Mouse (Mus musculus) E14TG2a.4 (cell line): ENCODE data around the gene Dusp18.
"Not testable (repeated sequence)": the region's sequence is repeated elsewhere in the genome, so short reads cannot be mapped to it uniquely, and the experiment has no call there.

Experiments
- H3K27me3 ChIP-seq: 2 replicates; pipeline ENCODE4 v1.6.1; 2014; ENCODE audit warnings: low read length, control low read depth; ENCODE audit not compliant: insufficient read depth
- H3K36me3 ChIP-seq: 2 replicates; pipeline ENCODE4 v1.6.1; 2014; ENCODE audit warnings: low read length, control low read depth; ENCODE audit not compliant: insufficient read depth
- H3K4me1 ChIP-seq: replicated peaks from 2 replicates; pipeline ENCODE4 v1.6.1; 2014; ENCODE audit warnings: low read depth, low read length, control low read depth
- H3K4me3 ChIP-seq: replicated peaks from 2 replicates; pipeline ENCODE4 v1.5.1; 2014; ENCODE audit warnings: mild to moderate bottlenecking, low read length
- H3K9me3 ChIP-seq: 2 replicates; pipeline ENCODE4 v1.6.1; 2014; ENCODE audit warnings: low read length, control low read depth
- CTCF ChIP-seq: conservative IDR thresholded peaks from 2 replicates; pipeline ENCODE4 v1.5.1; 2014; ENCODE audit warnings: low read length
- NANOG ChIP-seq: IDR thresholded peaks from 2 replicates; pipeline ENCODE4 v1.6.1; 2014; ENCODE audit warnings: borderline replicate concordance, low read length, mixed read lengths
- POU5F1 ChIP-seq: IDR thresholded peaks from 2 replicates; pipeline ENCODE4 v1.6.1; 2014; ENCODE audit warnings: low read length, borderline replicate concordance

Gene Dusp18

GRCm38 (mm10) chr11:3900296-3900695, 5.3 kb downstream of the Dusp18 start:
- Histone ChIP-seq H3K36me3 (peaks cover 7% of the 10 kb centered on the region; the same call in 1 of the 2 replicates), H3K9me3 (no peaks in the 10 kb centered on the region), H3K27me3 (peaks cover 37% of the 10 kb centered on the region), H3K4me1 (peaks cover 24% of the 10 kb centered on the region), H3K4me3 (no peak overlapping the region)
- TF ChIP-seq CTCF (no peak), POU5F1 (no peak), NANOG (no peak)

GRCm38 (mm10) chr11:3902516-3902915, 7.5 kb downstream of the Dusp18 start:
- peaks cover 15% of the 10 kb centered on the region for H3K4me1 ChIP-seq
- no peak overlapping the region for H3K4me3 ChIP-seq
- H3K9me3 ChIP-seq = no peaks in the 10 kb centered on the region
- H3K36me3 ChIP-seq = peaks cover 10% of the 10 kb centered on the region; the same call in 1 of the 2 replicates
- H3K27me3 ChIP-seq = peaks cover 33% of the 10 kb centered on the region
- TF ChIP-seq CTCF = no peak
- TF ChIP-seq POU5F1 = no peak
- TF ChIP-seq NANOG = no peak

GRCm38 (mm10) chr11:3903046-3903445, 8.0 kb downstream of the Dusp18 start:
- no peak overlapping the region for H3K4me3 ChIP-seq
- no peak for TF ChIP-seq NANOG
- TF ChIP-seq POU5F1 = no peak
- TF ChIP-seq CTCF = no peak
- H3K9me3 ChIP-seq = no peaks in the 10 kb centered on the region
- peaks cover 8% of the 10 kb centered on the region; the same call in 1 of the 2 replicates for H3K36me3 ChIP-seq
- H3K27me3 ChIP-seq = peaks cover 33% of the 10 kb centered on the region
- peaks cover 15% of the 10 kb centered on the region for H3K4me1 ChIP-seq

GRCm38 (mm10) chr11:3904673-3905072, 9.6 kb downstream of the Dusp18 start:
- 0 out of 2 replicates have a peak, but pooled peaks cover 3% of the 10 kb centered on the region for H3K36me3 ChIP-seq
- no peak overlapping the region for H3K4me3 ChIP-seq
- H3K4me1 ChIP-seq = peaks cover 22% of the 10 kb centered on the region
- H3K9me3 ChIP-seq = no peaks in the 10 kb centered on the region
- H3K27me3 ChIP-seq = peaks cover 33% of the 10 kb centered on the region
- TF ChIP-seq NANOG (no peak), POU5F1 (no peak), CTCF (no peak)

- Histone ChIP-seq H3K36me3 (0 out of 2 replicates have a peak, but pooled peaks cover 3% of the 10 kb centered on the region), H3K4me1 (peaks cover 22% of the 10 kb centered on the region), H3K9me3 (no peaks in the 10 kb centered on the region), H3K27me3 (peaks cover 40% of the 10 kb centered on the region), H3K4me3 (no peak overlapping the region)
- TF ChIP-seq POU5F1 = no peak
- TF ChIP-seq NANOG = no peak
- no peak for TF ChIP-seq CTCF
Measured at GRCm38 (mm10) chr11:3905446-3905845, 10.4 kb downstream of the Dusp18 start.

GRCm38 (mm10) chr11:3909236-3909635, 14.2 kb downstream of the Dusp18 start:
- peaks cover 44% of the 10 kb centered on the region for H3K4me1 ChIP-seq
- H3K4me3 ChIP-seq = no peak overlapping the region
- peaks cover 63% of the 10 kb centered on the region for H3K27me3 ChIP-seq
- H3K9me3 ChIP-seq = no peaks in the 10 kb centered on the region
- TF ChIP-seq NANOG (no peak), POU5F1 (no peak), CTCF (no peak)
- H3K36me3 ChIP-seq = 0 out of 2 replicates have a peak, but pooled peaks cover 3% of the 10 kb centered on the region

- Histone ChIP-seq H3K4me3 (no peak overlapping the region), H3K27me3 (peaks cover 64% of the 10 kb centered on the region), H3K4me1 (peaks cover 34% of the 10 kb centered on the region), H3K36me3 (0 out of 2 replicates have a peak, but pooled peaks cover 3% of the 10 kb centered on the region), H3K9me3 (no peaks in the 10 kb centered on the region)
- no peak for TF ChIP-seq POU5F1
- TF ChIP-seq NANOG = no peak
- TF ChIP-seq CTCF = no peak
Measured at GRCm38 (mm10) chr11:3910513-3911310, 15.7 kb downstream of the Dusp18 start.

- H3K36me3 ChIP-seq, H3K9me3 ChIP-seq: not testable (repeated sequence)
- H3K4me1 ChIP-seq = peaks cover 34% of the 10 kb centered on the region
Measured at GRCm38 (mm10) chr11:3911440-3911839, 16.4 kb downstream of the Dusp18 start.

More at GRCm38 (mm10) chr11:3911440-3911839, 16.4 kb downstream of the Dusp18 start:
- H3K27me3 ChIP-seq = peaks cover 69% of the 10 kb centered on the region
- H3K4me3 ChIP-seq = not testable (repeated sequence)
